Mouse (Mus musculus): ENCODE measurements at regions not wholly inside any gene's neighbourhood (a gene's known extent, or its start where the extent isn't known, plus 50 kb on each side); places are given as distances from the start of the nearest gene placed in this dataset.

DNA sequence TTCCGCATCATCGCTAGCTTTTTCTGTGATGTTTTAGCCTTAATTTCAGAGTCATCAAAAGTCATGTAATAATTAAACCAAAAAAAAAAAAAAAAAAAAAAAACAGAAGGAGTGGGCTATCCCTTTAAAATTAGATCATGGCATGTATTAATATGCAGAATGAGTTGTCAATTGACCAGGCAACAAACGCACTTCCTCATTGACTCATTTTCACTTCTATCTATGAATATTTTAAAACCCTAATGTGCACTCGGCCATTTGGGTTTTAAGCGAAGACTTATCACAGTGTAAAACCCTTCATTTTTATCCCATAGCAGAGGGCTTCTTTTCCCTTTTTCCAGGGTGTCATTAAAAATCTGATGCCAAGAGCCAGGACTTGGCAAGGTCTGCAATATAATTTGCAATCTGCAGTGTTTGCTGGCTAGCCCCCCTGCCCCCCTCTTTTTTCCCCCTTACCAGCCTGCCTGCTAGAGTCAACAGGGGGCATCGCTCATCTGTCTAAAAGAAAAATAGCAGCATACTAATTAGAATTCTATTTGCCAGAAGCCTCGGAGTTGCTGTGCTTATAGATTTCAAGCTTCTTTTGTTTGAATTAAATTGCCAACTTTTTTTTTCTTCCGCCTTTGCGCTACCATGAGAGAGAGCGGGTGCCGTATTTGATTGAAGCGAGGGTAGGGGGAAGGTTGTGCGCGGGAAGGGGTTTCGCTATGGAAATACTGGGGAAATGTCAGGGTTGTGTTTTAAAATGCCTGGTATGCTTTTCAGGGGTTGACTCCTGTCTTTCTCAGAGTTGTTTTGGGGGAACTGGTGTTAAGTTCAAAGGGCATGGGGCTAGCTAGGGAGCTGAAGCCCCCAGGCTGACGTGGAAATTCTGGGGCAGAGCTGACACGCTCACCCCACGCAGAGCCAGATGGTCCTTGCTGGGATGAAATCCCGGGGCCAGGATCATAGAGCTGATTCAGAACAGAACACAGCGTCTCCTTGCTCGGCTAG, 248.3 kb downstream of the Nr2f2 start:
- DNase-seq (ENCODE audit: low spot score in 2 of 2): peak in 1 of 2 experiments; percentile 7

GRCm38 (mm10) chr7:70109013-70109412, 257.5 kb downstream of the Nr2f2 start:
- DNase-seq (ENCODE audit: low spot score in 2 of 2): no peak

GRCm38 (mm10) chr7:70105024-70105423, 261.5 kb downstream of the Nr2f2 start:
- no peak for DNase-seq (ENCODE audit: low spot score in 2 of 2)

DNA sequence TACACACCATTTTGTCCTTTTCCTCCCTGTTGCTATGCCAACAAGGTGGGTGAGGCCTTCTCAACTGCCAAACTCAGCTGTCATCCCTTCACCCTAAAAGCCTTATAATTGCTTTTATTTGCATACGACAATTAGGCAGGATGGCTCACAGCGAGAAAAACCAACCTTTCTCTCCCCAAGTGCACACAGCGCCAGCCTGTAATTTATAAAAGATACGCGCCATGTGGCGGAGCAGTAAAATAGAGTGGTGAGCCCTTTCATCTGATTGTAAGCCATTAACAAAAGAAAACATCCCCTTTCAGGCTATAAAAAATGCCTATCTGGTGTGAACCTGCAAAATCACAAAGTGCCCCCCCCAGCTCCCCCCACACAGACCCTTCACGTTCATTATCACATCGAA, 262.0 kb downstream of the Nr2f2 start:
- peak in 1 of 2 experiments; percentile 7 for DNase-seq (ENCODE audit: low spot score in 2 of 2)

- no peak for DNase-seq (ENCODE audit: low spot score in 2 of 2)
These were observed 262.9 kb downstream of the Nr2f2 start for GRCm38 (mm10) chr7:70103680-70104079.

DNA sequence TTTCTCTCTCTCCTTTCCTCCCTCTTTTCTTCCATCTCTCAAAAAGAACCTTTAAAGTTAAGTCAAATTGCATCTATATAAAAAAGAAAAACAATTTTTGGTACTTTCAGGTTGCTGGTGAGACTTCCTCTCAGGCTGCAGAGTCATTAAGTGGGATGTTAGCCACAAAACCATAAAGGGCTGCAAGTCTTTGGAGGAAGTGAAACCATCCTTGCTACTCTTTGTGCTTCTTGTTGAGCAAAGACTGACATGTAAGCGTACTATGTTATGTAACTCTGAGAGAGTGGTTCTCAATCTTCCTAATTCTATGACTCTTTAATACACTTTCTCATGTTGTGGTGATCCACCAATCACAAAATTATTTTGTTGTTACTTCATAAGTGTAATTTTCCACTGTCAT, 267.5 kb downstream of the Nr2f2 start:
- no peak for DNase-seq (ENCODE audit: low spot score in 2 of 2)

GRCm38 (mm10) chr7:70093916-70094784, 272.4 kb downstream of the Nr2f2 start:
- no peak for DNase-seq (ENCODE audit: low spot score in 2 of 2)

DNA sequence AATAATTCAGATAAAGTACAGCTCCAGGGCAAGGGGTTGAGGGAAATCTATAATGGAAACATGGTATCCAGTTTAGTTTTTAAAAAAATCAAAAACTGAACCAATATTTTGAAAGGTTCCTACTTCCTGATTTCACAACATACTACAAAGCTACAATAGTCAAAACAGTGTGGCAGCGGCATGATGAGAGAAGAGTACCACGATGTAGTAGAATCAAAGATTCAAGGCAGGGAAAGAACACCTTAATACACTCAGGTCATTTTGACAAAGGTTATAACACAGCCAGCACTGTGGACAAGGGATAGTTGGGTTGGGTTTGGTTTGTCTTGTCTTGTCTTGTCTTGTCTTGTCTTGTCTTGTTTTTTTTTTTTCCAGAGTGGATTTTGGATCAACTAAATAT, 274.4 kb downstream of the Nr2f2 start:
- no peak for DNase-seq (ENCODE audit: low spot score in 2 of 2)

DNA sequence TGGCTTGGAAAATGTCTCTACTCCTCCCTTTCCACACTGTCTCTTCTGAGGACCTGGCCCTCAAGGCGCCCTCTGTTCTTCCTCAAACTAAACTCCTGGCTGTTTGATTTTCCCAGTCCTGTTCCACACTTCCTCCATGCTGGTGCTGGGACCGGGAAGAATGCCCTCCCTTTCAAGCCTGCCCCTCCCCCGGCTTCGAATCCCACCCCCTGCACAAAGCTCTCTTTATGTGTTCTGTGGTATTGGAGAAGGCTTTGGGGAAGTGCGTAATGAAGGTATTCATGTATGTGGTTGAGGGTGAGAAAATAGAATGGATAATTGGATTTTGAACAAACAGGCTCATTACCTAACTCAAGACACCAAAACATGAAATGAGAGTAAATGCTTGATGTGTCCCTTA, 277.4 kb downstream of the Nr2f2 start:
- DNase-seq (ENCODE audit: low spot score in 2 of 2): no peak

- no peak for DNase-seq (ENCODE audit: low spot score in 2 of 2)
These were observed 296.9 kb downstream of the Nr2f2 start for GRCm38 (mm10) chr7:70069662-70070061.

DNA sequence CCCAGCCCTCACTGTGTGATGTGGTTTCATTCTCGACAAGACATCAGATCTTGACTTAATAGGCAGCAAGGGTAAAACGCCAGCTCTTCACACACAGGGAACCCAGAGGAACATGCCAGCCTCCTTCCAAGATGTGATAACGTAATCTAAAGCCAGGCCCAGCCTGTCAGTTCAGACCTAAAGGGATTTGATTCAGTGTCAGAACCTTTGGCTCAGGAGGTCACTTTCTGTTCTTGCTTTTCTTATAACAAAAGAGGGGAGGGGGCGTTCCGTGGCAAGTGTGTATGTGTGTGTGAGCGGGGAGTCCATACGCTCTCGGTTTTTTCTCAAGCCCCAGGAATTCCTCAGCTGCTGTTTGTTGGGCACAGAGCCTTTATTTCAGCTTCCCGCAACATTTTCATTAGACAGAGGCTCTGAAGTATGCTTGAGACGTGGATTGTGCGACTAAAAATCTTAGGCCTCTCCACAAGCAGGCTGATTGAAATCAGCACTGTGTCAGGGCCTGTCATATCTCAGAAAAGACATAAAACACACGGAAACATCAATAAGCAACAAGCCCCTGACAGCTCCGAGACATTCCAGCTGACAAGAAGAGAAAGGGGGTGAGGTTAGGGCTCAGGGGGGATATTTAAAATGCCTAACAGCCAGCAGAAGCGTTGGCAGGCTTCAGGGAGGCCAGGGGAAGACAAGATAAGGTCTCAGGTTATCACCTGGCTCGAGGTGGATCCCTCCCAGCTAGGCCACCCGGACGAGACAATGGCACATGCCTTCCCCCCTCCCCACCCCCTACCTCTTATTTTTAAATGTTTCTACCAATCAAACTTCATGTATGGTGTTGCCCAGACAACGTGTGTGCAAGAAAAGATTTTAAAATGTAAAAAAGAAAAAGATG, 298.5 kb downstream of the Nr2f2 start:
- no peak for DNase-seq (ENCODE audit: low spot score in 2 of 2)

DNA sequence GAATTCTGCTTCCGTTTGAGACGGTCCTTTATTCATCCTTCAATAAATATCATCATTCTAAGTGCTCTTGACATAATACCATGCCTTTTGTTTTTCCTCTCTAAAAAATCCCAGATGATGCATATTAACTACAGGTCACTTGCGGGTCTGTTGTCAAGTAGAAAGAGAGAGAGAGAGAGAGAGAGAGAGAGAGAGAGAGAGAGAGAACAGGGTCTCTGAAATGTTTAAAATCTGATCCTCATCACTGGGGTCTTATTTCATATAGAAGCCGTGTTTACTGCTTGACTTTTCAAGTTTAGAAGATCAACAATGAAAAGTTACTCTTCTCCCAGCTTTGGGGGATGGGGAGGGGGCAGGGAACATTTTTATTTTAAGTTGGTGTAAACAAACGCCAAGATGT, 299.5 kb downstream of the Nr2f2 start:
- no peak for DNase-seq (ENCODE audit: low spot score in 2 of 2)

DNA sequence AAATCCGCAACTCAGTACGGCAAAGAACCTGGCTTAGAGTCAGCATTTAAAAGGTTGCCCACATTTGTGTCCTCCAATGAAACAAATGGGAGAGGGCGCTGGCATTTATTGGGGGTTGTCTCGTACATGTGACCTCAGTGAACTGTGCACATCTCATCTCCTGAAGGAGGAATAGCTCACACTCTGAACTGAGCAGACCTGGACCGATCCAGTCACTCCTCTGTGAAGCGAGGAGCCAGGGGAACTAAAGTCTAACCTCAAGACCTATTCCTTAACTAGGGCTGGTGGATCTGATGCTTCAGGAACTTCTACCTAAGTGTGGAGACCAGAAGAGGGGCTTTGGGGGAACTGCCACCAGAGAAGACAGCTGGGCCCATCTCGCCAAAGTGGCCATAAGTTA, 300.1 kb downstream of the Nr2f2 start:
- DNase-seq (ENCODE audit: low spot score in 2 of 2): no peak

GRCm38 (mm10) chr7:70065471-70066130, 300.9 kb downstream of the Nr2f2 start:
- peak in 1 of 2 experiments; percentile 4 for DNase-seq (ENCODE audit: low spot score in 2 of 2)

- DNase-seq (ENCODE audit: low spot score in 2 of 2): no peak
These were observed 319.2 kb downstream of the Nr2f2 start for GRCm38 (mm10) chr7:70047415-70047753.

DNA sequence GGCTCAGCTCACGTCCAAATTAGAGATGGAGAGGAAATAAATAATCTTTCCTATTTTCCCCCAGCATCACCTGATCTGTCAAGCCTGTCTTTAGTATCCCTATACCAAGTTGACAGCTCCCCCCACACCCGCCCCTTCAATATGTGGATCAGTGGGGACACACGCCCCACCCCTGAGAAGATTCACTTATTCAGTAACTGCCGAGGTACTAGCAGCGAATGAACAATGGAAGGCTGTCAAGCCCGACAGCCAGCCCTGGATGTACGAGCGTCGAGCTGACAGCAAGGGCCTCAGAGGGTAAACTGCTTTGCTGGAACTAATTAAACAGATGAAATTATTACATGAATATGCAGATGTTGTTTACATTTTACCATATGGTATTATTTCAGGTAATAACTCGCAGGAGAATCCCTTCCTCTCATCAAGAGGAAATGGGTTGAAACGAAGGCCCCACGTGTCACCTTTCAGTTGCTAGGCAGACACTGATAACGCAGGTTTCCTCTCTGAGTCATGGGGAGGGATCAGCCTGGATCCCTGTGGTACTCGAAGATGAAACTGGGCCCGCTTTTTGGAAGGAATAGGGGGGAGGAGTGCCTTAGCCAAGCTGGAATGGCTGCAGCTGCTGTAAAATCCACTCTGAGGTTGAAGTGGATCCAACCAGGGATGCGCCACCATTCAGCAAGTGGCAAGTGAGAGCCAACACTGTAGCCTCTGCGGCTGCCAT, 319.7 kb downstream of the Nr2f2 start:
- no peak for DNase-seq (ENCODE audit: low spot score in 2 of 2)

GRCm38 (mm10) chr7:70037011-70037410, 329.5 kb downstream of the Nr2f2 start:
- DNase-seq (ENCODE audit: low spot score in 2 of 2): no peak

- no peak for DNase-seq (ENCODE audit: low spot score in 2 of 2)
These were observed 333.7 kb downstream of the Nr2f2 start for GRCm38 (mm10) chr7:70032857-70033256.

DNA sequence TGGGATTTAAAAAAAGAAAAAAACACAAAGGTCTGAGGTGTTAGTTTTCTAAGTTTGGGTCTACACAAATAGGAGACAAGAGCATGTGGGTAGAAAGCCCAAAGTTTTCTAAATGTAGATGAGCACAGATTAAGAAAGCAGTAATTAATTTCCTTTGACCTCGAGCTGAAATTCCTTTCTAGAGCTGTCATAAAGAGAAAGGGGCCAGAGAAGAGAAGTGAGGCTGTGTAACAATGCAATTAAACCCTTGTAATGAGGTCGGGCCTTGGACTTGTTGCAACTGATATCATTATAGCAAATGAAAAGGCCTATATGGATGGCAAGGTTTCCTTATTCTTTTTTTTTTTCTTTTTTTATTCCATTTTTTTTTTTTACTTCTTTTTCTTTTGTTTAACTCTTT, 337.2 kb downstream of the Nr2f2 start:
- DNase-seq (ENCODE audit: low spot score in 2 of 2): no peak

DNA sequence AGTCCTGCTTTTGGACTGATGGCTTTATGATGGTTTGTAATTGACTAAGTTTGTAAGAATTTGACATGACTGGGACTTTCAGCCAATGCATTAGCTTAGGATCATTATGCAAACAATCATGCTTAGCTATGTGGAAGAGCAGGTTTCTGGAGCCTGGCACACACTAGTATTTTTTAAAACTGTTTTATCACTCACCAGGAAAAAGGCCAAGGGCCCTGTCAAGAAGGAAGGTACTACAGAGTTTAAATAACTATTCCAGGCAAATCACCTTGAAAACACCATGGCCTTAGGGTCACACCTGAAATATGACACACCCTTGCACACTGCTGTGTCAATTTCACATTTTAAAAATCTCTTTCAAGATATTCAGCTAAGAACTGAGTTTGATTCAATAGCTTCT, 341.0 kb downstream of the Nr2f2 start:
- no peak for DNase-seq (ENCODE audit: low spot score in 2 of 2)

Measured in frontal cortex, postnatal 10 days (tissue).